Mouse (Mus musculus): ENCODE measurements at regions not wholly inside any gene's neighbourhood (a gene's known extent, or its start where the extent isn't known, plus 50 kb on each side); places are given as distances from the start of the nearest gene placed in this dataset.

- TF ChIP-seq POLR2A (IDR thresholded peaks at IDR 0.05; ENCODE audit: low read depth, low read length) (no peak), CTCF (conservative IDR thresholded peaks at IDR 0.05; ENCODE audit: insufficient read depth, insufficient read length, low read depth, low read length) (no peak)
These were observed 125.6 kb upstream of the Bmper start for GRCm38 (mm10) chr9:23097134-23097789.

All from kidney, adult 2 months (tissue).